Mouse (Mus musculus): ENCODE measurements around the gene Myh10.

DNA sequence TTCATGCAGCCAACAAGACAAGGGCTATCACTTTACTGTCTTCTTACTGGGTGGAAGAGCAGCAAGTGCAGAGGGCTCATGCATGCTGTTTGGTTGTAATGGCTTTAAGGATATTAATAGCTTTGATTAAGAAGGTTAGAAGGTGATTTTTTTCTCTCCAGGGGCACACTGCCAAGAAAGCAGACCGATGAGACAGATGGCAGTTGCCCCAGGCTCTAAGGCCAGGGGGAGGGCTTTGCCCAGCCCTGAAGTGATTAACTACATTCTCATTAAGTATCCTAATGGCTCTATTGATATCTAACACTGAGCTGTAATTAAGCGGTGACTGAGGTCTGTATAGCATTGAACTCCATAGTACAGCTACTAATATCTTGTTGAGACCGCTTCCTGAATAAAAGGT, 73.3 kb downstream of the Myh10 start:
- no peak for TF ChIP-seq CTCF (IDR thresholded peaks at IDR 0.05; ENCODE audit: borderline replicate concordance, extremely low read depth, insufficient read depth, insufficient read length)
- TF ChIP-seq POLR2A (IDR thresholded peaks at IDR 0.05; ENCODE audit: borderline replicate concordance, extremely low read depth, insufficient read depth, insufficient read length, poor library complexity, severe bottlenecking): no peak

All from brain, embryonic 14.5 days (tissue).